Mouse (Mus musculus) limb, embryonic 14.5 days (tissue): Measurements from ENCODE around the gene Rhoj. TPM values are rescaled to one million over a fixed set of nuclear protein-coding genes. Genes with fewer than 3 reads are reported as not detected.

Experiments used
- ATAC-seq: fragments of 200-750 bp; cut with Nextera tagmentation; 2 replicates; pipeline ENCODE4 v1.8.0; 2017; ENCODE audit warnings: low read depth, moderate number of reproducible peaks, moderate TSS enrichment; ENCODE audit not compliant: low FRiP score
- DNase-seq: peaks from one replicate; pipeline ENCODE4 v3.0.0-alpha.2; 2015; ENCODE audit warnings: low spot score
- H3K27ac ChIP-seq: fragments of 300-500 bp; sonication (generic); replicated peaks from 2 replicates; pipeline ENCODE4 v1.5.1; 2014; ENCODE audit warnings: low read depth, mild to moderate bottlenecking, low read length, moderate library complexity, mixed read lengths
- H3K27me3 ChIP-seq: fragments of 300-500 bp; sonication (generic); 2 replicates; pipeline ENCODE4 v1.6.1; 2014; ENCODE audit warnings: low read length, mixed read lengths; ENCODE audit not compliant: control insufficient read depth, insufficient read depth
- H3K36me3 ChIP-seq: fragments of 300-500 bp; sonication (generic); 2 replicates; pipeline ENCODE4 v1.6.1; 2014; ENCODE audit warnings: mild to moderate bottlenecking, low read length, moderate library complexity, mixed read lengths; ENCODE audit not compliant: control insufficient read depth, insufficient read depth
- H3K4me1 ChIP-seq: fragments of 300-500 bp; sonication (generic); 2 replicates; pipeline ENCODE4 v1.6.1; 2014; ENCODE audit warnings: antibody characterized with exemption, low read length, mixed read lengths; ENCODE audit not compliant: control insufficient read depth, insufficient read depth
- H3K4me2 ChIP-seq: fragments of 300-500 bp; sonication (generic); replicated peaks from 2 replicates; pipeline ENCODE4 v1.6.1; 2014; ENCODE audit warnings: low read depth, mild to moderate bottlenecking, low read length, moderate library complexity; ENCODE audit not compliant: severe bottlenecking
- H3K4me3 ChIP-seq: fragments of 300-500 bp; sonication (generic); replicated peaks from 2 replicates; pipeline ENCODE4 v1.5.1; 2014; ENCODE audit warnings: low read length
- H3K9ac ChIP-seq: fragments of 300-500 bp; sonication (generic); 2 replicates; pipeline ENCODE4 v1.6.1; 2014; ENCODE audit warnings: mild to moderate bottlenecking, low read depth, low read length, moderate library complexity; ENCODE audit not compliant: severe bottlenecking
- H3K9me3 ChIP-seq: fragments of 300-500 bp; sonication (generic); 2 replicates; pipeline ENCODE4 v1.6.1; 2016; ENCODE audit warnings: low read length; ENCODE audit not compliant: control insufficient read depth
- POLR2A ChIP-seq: fragments of 200-500 bp; IDR thresholded peaks from 2 replicates; pipeline ENCODE4 v1.8.0; 2012; ENCODE audit warnings: inconsistent platforms, mild to moderate bottlenecking, moderate library complexity, borderline replicate concordance; ENCODE audit not compliant: insufficient read depth, insufficient read length; ENCODE audit errors: extremely low read depth
- WGBS: fragments of 180-500 bp; shearing (Covaris S2); extraction: QIAGEN DNeasy Blood & Tissue Kit; methylation state at CpG from one replicate; pipeline ENCODE4 v1.1.7; 2014; 5-methylcytosine and 5-hydroxymethylcytosine counted together
- polyA plus RNA-seq, 2 experiments: library from polyadenylated mRNA; depleted of rRNA in 1 of 2; stranded (reverse) in 1 of 2; unstranded in 1 of 2; fragments of >200 nt; fragmentation: Nextera tagmentation in 1 of 2; extraction: Ambion mirVana in 1 of 2; gene quantifications; 2 replicates each; pipeline versions ENCODE4 v1.2.1 to v1.2.3; 2012 to 2014

Rhoj gene
- polyA plus RNA-seq, 2 experiments, result 80.1 to 99.9 TPM

DNA sequence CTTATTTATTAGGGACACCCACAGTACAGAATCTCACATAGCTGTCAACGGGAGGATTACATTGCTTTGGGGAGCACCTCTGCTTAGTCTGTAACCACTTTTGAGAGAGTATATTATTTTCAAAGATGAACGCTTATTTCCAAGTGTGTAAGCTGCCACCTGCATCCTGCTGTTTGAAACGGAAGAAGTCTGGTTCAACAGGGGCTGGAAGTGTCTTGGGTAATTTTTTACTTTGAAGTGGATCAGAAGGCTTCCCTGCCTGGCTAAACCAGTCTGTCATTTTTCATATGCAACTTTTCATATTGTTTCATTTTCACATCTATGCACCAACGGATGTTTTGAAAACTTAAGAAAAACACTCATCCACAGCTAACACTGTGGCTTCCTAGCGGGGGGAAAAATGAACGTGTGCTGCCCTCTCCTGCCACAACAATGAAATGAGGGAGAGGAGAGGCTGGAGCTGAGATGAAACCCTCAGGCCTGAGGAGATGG is 141.4 kb downstream of the Rhoj start:
- H3K4me3 ChIP-seq, result no peak overlapping the region
- H3K27ac ChIP-seq, result no peak overlapping the region
- H3K4me2 ChIP-seq, result no peak overlapping the region
- no peaks in the 10 kb centered on the region for H3K4me1 ChIP-seq
- no peaks in the 10 kb centered on the region for H3K27me3 ChIP-seq
- ATAC-seq (no peak), DNase-seq (no peak)
- TF ChIP-seq POLR2A, result no peak
- 68% methylated on average over 6 of the region's 6 CpGs for WGBS
- H3K9me3 ChIP-seq, result no peaks in the 10 kb centered on the region
- peaks cover 38% of the 10 kb centered on the region for H3K36me3 ChIP-seq
- no peak overlapping the region for H3K9ac ChIP-seq

DNA sequence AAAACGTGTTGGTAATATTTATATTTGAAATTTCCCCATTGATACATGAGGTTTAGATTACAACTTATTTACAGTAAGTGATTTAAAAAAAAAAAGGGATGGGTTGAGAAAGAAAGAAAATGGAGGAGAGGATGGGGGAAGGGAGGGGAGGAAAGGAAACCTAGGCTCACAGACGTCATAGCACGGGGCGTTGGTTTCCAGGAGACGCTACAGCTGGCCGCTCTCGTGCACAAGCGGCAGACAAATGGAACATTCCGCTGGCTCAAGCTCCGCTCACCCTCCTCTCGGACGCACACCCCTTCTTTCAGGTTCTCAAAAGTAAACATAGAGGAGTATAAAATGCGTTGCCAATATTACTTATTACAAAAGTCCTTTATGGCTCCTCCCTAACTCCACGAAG is 141.9 kb downstream of the Rhoj start:
- Histone ChIP-seq H3K9me3 (no peaks in the 10 kb centered on the region), H3K4me2 (no peak overlapping the region), H3K27ac (no peak overlapping the region), H3K9ac (no peak overlapping the region), H3K27me3 (no peaks in the 10 kb centered on the region), H3K4me1 (no peaks in the 10 kb centered on the region), H3K4me3 (no peak overlapping the region), H3K36me3 (peaks cover 38% of the 10 kb centered on the region)
- DNase-seq, result no peak
- 81% methylated on average over 14 of the region's 14 CpGs for WGBS
- no peak for TF ChIP-seq POLR2A
- ATAC-seq, result no peak

DNA sequence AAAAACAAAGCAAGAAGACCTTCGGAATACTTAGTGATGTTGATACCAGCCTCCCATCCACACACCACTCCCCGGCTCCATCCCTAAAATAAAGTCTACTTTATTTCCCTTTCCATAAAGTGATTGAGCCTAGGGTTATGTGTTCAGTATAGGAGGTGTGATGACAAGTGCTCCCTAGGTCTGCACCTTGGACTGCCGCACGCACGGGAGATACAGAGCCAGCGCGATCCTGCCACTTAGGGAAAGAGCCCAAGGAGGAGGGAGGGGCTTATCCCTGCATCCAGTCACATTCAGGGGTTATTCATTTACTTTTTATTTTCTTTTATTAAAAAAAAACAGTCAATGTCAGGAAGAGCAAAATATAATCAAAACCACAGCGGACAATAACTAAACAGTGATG is 142.5 kb downstream of the Rhoj start:
- H3K27ac ChIP-seq, result no peak overlapping the region
- 95% methylated on average over 8 of the region's 8 CpGs for WGBS
- H3K4me1 ChIP-seq, result no peaks in the 10 kb centered on the region
- DNase-seq (no peak), ATAC-seq (no peak)
- no peaks in the 10 kb centered on the region for H3K9me3 ChIP-seq
- H3K4me2 ChIP-seq, result no peak overlapping the region
- peaks cover 38% of the 10 kb centered on the region for H3K36me3 ChIP-seq
- no peak overlapping the region for H3K9ac ChIP-seq
- H3K4me3 ChIP-seq, result no peak overlapping the region
- no peak for TF ChIP-seq POLR2A
- no peaks in the 10 kb centered on the region for H3K27me3 ChIP-seq

Other genes starting within 250 kb of the Rhoj start
- gene Kcnh5, start 131.0 kb upstream of the Rhoj start, polyA plus RNA-seq (2012; rRNA removed), result 0.28 and 0.35 TPM in 2 replicates
- gene Kcnh5, start 131.0 kb upstream of the Rhoj start, polyA plus RNA-seq (2014; fragmentation: Nextera tagmentation; extraction: Ambion mirVana), result 0.43 and 0.65 TPM in 2 replicates
- not detected in 2 replicates for gene Gphb5, start 108.5 kb downstream of the Rhoj start, polyA plus RNA-seq (2012; rRNA removed)
- not detected in 2 replicates for gene Gphb5, start 108.5 kb downstream of the Rhoj start, polyA plus RNA-seq (2014; fragmentation: Nextera tagmentation; extraction: Ambion mirVana)